Mouse (Mus musculus): ENCODE measurements around the gene Sprr2f.

Gene Sprr2f

DNA sequence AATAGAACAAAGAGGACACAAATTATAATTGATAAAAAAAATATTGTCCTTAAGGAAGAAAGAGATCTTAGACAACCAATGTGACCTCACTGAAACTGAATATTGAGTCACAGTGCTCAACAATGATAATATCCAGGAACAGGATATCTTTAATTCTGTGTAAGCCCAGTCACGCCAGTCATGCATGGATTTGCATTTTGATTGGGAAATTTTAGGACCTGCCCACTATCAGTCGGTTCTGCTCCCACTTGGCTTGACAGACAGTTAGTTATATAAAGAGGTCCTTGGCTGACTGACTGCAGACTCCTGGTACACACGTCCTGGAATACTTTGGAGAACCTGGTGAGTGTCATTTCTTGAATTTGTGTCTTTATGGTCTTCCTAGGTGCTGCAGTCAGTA lies at the start of gene Sprr2f:
TSS of gene Sprr2f (plus strand) at position 301 of the 400 bp plus-strand sequence.
- DNase-seq (ENCODE audit: low read depth, low spot score) = no peak

DNA sequence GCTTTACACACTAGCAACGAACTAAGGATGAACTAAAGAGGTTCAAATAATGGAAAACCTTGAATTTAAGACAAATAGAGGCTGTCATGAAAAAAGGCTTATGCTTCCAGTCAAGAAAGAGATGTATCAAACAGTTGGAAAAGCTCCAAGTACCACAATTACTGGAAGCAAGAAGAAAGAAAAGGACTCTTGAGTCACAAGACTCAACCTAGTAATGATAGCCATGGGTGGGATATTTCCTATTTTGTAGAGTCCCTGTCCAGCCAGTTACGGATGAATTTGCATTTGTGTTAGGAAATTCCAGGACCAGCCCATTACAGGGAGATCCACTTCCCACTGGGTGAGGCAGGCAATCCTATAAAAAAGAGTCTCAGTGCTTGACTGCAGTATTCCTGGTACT lies 48.7 kb upstream of the Sprr2f start, which contains the start of gene Sprr2b:
TSS of gene Sprr2b (plus strand) at position 301 of the 400 bp plus-strand sequence.
- DNase-seq (ENCODE audit: low read depth, low spot score) = no peak

GRCm38 (mm10) chr3:92317384-92317783 lies 47.6 kb upstream of the Sprr2f start:
- DNase-seq (ENCODE audit: low read depth, low spot score) = no peak

DNA sequence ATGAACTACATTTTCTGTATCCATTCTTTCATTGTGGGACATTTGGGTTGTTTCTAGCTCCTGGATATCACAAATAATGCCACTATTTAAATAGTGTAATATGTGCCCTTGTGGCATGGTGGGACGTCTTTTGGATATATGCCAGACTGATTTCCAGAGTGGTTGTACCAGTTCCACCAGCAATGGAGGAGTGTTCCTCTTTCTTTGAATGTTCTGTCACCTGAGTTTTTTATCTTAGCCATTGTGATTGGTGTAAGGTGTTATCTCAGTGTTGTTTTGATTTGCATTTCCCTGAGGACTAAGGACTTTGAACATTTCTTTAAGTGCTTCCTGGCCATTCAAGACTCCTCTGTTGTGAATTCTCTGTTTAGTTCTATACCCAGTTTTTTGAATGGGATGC lies 28.7 kb upstream of the Sprr2f start:
- no peak for DNase-seq (ENCODE audit: low read depth, low spot score)

DNA sequence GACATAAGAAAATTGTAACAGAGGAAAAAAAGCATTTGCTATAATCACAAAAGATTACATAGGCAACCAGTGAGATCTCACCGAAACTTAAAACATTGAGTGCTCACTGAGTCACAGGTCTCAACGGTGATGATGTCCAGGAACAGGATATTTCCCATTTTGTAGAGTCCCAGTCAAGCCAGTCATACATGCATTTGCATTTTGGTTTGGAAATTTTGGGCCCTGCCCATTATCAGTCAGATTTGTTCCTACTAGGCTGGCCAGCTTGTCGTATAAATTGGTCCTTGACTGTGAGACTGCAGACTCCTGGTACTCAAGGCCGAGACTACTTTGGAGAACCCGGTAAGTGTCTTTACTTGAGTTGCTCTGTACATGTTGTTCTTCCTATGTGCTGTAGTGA lies 26.1 kb upstream of the Sprr2f start, which contains the start of gene Sprr2d:
TSS of gene Sprr2d (plus strand) at position 301 of the 400 bp plus-strand sequence.
- no peak for DNase-seq (ENCODE audit: low read depth, low spot score)

GRCm38 (mm10) chr3:92351843-92352242 lies 13.1 kb upstream of the Sprr2f start, which contains the start of gene Sprr2e:
Gene Sprr2e, plus strand, starts transcription at chr3:92352143.
- no peak for DNase-seq (ENCODE audit: low read depth, low spot score)

DNA sequence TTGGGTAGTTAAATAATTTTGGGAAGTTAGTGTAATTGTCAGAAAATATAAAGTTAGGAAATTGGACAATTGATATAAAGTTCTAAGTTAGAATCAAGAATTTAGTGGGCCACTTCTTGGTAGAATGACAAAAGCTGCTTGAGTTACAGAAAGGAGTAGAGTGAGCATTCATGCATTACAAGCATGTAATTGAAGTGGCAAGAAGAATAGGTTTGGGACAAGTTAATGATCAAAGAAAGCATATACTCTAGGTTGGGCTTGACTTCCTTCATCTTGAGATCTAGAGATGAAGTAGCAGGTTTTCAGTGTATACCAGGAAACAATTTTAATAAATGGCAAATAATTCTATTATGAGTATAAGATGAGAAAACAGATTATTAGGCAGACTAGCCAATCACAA lies 3.4 kb upstream of the Sprr2f start:
- DNase-seq (ENCODE audit: low read depth, low spot score) = no peak

DNA sequence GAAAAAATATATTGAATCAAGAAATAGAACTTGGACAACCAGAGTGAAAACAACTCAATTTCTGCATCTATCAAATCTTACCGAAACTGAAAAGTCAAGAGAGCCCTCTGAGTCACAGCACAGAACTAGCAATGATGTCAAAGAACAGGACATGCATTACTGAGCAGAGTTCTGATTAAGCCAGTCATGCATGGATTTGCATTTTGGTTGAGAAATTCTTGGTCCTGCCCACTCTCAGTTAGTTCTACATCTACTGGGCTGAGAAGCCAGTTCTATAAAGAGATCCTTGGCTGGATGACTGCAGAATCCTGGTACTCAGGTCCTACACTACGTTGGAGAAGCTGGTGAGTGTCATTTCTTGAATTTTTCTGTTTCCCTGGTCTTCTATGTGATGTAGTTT lies 8.6 kb downstream of the Sprr2f start:
- no peak for DNase-seq (ENCODE audit: low read depth, low spot score)

GRCm38 (mm10) chr3:92385385-92385784 lies 20.4 kb downstream of the Sprr2f start, which contains the start of gene Sprr2h:
Gene Sprr2h, plus strand, starts transcription at chr3:92385685.
- no peak for DNase-seq (ENCODE audit: low read depth, low spot score)

GRCm38 (mm10) chr3:92394301-92394700 lies 29.3 kb downstream of the Sprr2f start:
- no peak for DNase-seq (ENCODE audit: low read depth, low spot score)

GRCm38 (mm10) chr3:92407691-92408090 lies 42.7 kb downstream of the Sprr2f start, which contains the start of gene Sprr2i:
Gene Sprr2i, plus strand, starts transcription at chr3:92407991.
- DNase-seq (ENCODE audit: low read depth, low spot score) = no peak
